Mouse (Mus musculus) CH12.LX (cell line): ENCODE data around the gene Chrna4. TPM values are rescaled to one million over a fixed set of nuclear protein-coding genes. Genes with fewer than 3 reads are reported as not detected.

Experiments used
- DNase-seq: peaks from one replicate; pipeline ENCODE4 v3.0.0-alpha.2; 2013; ENCODE audit errors: extremely low read depth
- H3K27ac ChIP-seq: 2 replicates; pipeline ENCODE4 v1.5.1; 2012; ENCODE audit warnings: low read depth, mild to moderate bottlenecking, control low read depth, moderate library complexity; ENCODE audit not compliant: insufficient read depth
- H3K27me3 ChIP-seq: replicated peaks from 2 replicates; pipeline ENCODE3; 2012; ENCODE audit warnings: inconsistent platforms
- H3K36me3 ChIP-seq, 2 experiments: replicated peaks in 1 of 2; 2 replicates each; pipeline versions ENCODE3 to v1.6.1; 2012; ENCODE audit warnings: inconsistent platforms in 1 of 2, low read length in 1 of 2, mild to moderate bottlenecking in 1 of 2, mixed read lengths in 1 of 2, moderate library complexity in 1 of 2; ENCODE audit not compliant: control insufficient read depth in 1 of 2, insufficient read depth in 1 of 2
- H3K4me1 ChIP-seq, 2 experiments: 2 replicates each; pipeline ENCODE4 v1.6.1; 2012; ENCODE audit warnings: inconsistent platforms in 1 of 2, moderate library complexity in 1 of 2; ENCODE audit not compliant: insufficient read depth in 2 of 2, control insufficient read depth in 1 of 2
- H3K4me2 ChIP-seq: 2 replicates; pipeline ENCODE4 v1.6.1; 2012; ENCODE audit warnings: low read depth, mild to moderate bottlenecking, control low read depth; ENCODE audit not compliant: poor library complexity, insufficient read depth, severe bottlenecking
- H3K4me3 ChIP-seq, 3 experiments: fragments of 150-350 bp in 1 of 3; sonication (generic) in 1 of 3; replicated peaks in 1 of 3; 2 replicates each; pipeline versions ENCODE3 to v1.5.1; 2011 to 2012; ENCODE audit warnings: low read depth in 2 of 3, low read length in 2 of 3, mild to moderate bottlenecking in 2 of 3, moderate library complexity in 2 of 3, control low read depth in 1 of 3, improper control_type of control experiment in 1 of 3, inconsistent platforms in 1 of 3, mixed read lengths in 1 of 3; ENCODE audit not compliant: poor library complexity in 1 of 3
- H3K79me2 ChIP-seq: replicated peaks from 2 replicates; pipeline ENCODE4 v1.6.1; 2012; ENCODE audit warnings: mild to moderate bottlenecking, moderate library complexity; ENCODE audit not compliant: control insufficient read depth, poor library complexity, insufficient read depth, severe bottlenecking; ENCODE audit errors: extremely low read depth
- H3K9ac ChIP-seq: 2 replicates; pipeline ENCODE4 v1.6.1; 2012; ENCODE audit warnings: low read depth, mild to moderate bottlenecking, control low read depth, moderate library complexity; ENCODE audit not compliant: insufficient read depth
- H3K9me3 ChIP-seq: replicated peaks from 2 replicates; pipeline ENCODE3; 2012; ENCODE audit warnings: low read length, inconsistent platforms, mixed read lengths
- BHLHE40 ChIP-seq: IDR thresholded peaks from 2 replicates; pipeline ENCODE4 v1.6.1; 2011; ENCODE audit warnings: mild to moderate bottlenecking, low read depth, low read length, improper control_type of control experiment
- CHD1 ChIP-seq: IDR thresholded peaks from 2 replicates; pipeline ENCODE4 v1.6.1; 2012; ENCODE audit warnings: low read depth, low read length, improper control_type of control experiment, inconsistent platforms
- CTCF ChIP-seq, 2 experiments: IDR thresholded peaks in 1 of 2; conservative IDR thresholded peaks in 1 of 2; 2 replicates each; pipeline ENCODE4 v1.5.1; 2011 to 2012; ENCODE audit warnings: low read depth in 2 of 2, low read length in 2 of 2, improper control_type of control experiment in 1 of 2, inconsistent platforms in 1 of 2, mild to moderate bottlenecking in 1 of 2, moderate library complexity in 1 of 2
- GABPA ChIP-seq: IDR thresholded peaks from 2 replicates; pipeline ENCODE4 v1.6.1; 2012; ENCODE audit warnings: low read depth, low read length, improper control_type of control experiment, inconsistent platforms; ENCODE audit not compliant: insufficient replicate concordance
- HCFC1 ChIP-seq: IDR thresholded peaks from 2 replicates; pipeline ENCODE4 v1.6.1; 2012; ENCODE audit warnings: low read depth, mild to moderate bottlenecking, inconsistent platforms, low read length, improper control_type of control experiment
- IRF4 ChIP-seq: IDR thresholded peaks from 2 replicates; pipeline ENCODE4 v1.6.1; 2014; ENCODE audit warnings: low read depth, mild to moderate bottlenecking, inconsistent platforms, low read length, improper control_type of control experiment
- JUN ChIP-seq: IDR thresholded peaks from 2 replicates; pipeline ENCODE4 v1.6.1; 2011; ENCODE audit warnings: low read depth, mild to moderate bottlenecking, low read length, improper control_type of control experiment, moderate library complexity; ENCODE audit not compliant: insufficient read depth
- JUND ChIP-seq: conservative IDR thresholded peaks from 2 replicates; pipeline ENCODE4 v1.6.1; 2011; ENCODE audit warnings: low read depth, low read length, improper control_type of control experiment
- KAT2A ChIP-seq: IDR thresholded peaks from 2 replicates; pipeline ENCODE4 v1.6.1; 2012; ENCODE audit warnings: low read length, improper control_type of control experiment, inconsistent platforms; ENCODE audit not compliant: insufficient replicate concordance
- MAX ChIP-seq: IDR thresholded peaks from 2 replicates; pipeline ENCODE4 v1.6.1; 2011; ENCODE audit warnings: low read length, improper control_type of control experiment
- MEF2A ChIP-seq: IDR thresholded peaks from 2 replicates; pipeline ENCODE4 v1.6.1; 2014; ENCODE audit warnings: low read depth, mild to moderate bottlenecking, inconsistent platforms, low read length, improper control_type of control experiment, borderline replicate concordance
- MXI1 ChIP-seq: IDR thresholded peaks from 2 replicates; pipeline ENCODE4 v1.6.1; 2011; ENCODE audit warnings: mild to moderate bottlenecking, low read depth, low read length, improper control_type of control experiment
- MYC ChIP-seq: IDR thresholded peaks from 2 replicates; pipeline ENCODE4 v1.6.1; 2011; ENCODE audit warnings: low read depth, mild to moderate bottlenecking, improper control_type of control experiment, low read length
- NRF1 ChIP-seq: IDR thresholded peaks from 2 replicates; pipeline ENCODE4 v1.6.1; 2014; ENCODE audit warnings: low read depth, mild to moderate bottlenecking, inconsistent platforms, low read length, improper control_type of control experiment, moderate library complexity
- PAX5 ChIP-seq: IDR thresholded peaks from 2 replicates; pipeline ENCODE4 v1.6.1; 2012; ENCODE audit warnings: low read length, inconsistent platforms, mixed read lengths
- POLR2A ChIP-seq: IDR thresholded peaks from 2 replicates; pipeline ENCODE4 v1.6.1; 2011; ENCODE audit warnings: low read depth, mild to moderate bottlenecking, improper control_type of control experiment, low read length
- POLR2AphosphoS2 ChIP-seq: IDR thresholded peaks from 2 replicates; pipeline ENCODE4 v1.6.1; 2011; ENCODE audit warnings: low read depth, low read length, improper control_type of control experiment
- TCF12 ChIP-seq: IDR thresholded peaks from 2 replicates; pipeline ENCODE4 v1.6.1; 2014; ENCODE audit warnings: low read depth, mild to moderate bottlenecking, inconsistent platforms, low read length, improper control_type of control experiment
- USF2 ChIP-seq: conservative IDR thresholded peaks from 2 replicates; pipeline ENCODE4 v1.6.1; 2011; ENCODE audit warnings: low read depth, low read length, improper control_type of control experiment
- ZC3H11A ChIP-seq: IDR thresholded peaks from 2 replicates; pipeline ENCODE4 v1.6.1; 2012; ENCODE audit warnings: low read depth, mild to moderate bottlenecking, inconsistent platforms, low read length, improper control_type of control experiment
- ZKSCAN1 ChIP-seq: IDR thresholded peaks from 2 replicates; pipeline ENCODE4 v1.6.1; 2012; ENCODE audit warnings: low read depth, inconsistent platforms, low read length, improper control_type of control experiment, borderline replicate concordance
- dilution Hi-C: fragments of 300-500 bp; cut with MboI; formaldehyde crosslinking; loops from 2 replicates; pipeline ENCODE4 v1.14.3; 2020; ENCODE audit warnings: low sequenced_read_pairs; ENCODE audit not compliant: extremely low pct_unique_long_range_greater_than_20kb, extremely low pct_ligation_motif_present
- in situ Hi-C: fragments of 300-500 bp; cut with MboI; formaldehyde crosslinking; loops from 3 replicates; pipeline ENCODE4 v1.14.3; 2019; ENCODE audit warnings: low sequenced_read_pairs, low pct_ligation_motif_present, low pct_unique_long_range_greater_than_20kb, mixed read lengths
- polyA plus RNA-seq: library from polyadenylated mRNA; unstranded; fragments of >175 nt; gene quantifications from 2 replicates; pipeline ENCODE4 v1.2.1, GENCODE M21; 2012; ENCODE audit warnings: low read depth; ENCODE audit not compliant: insufficient read length
- total RNA-seq, 2 experiments: library from RNA; depleted of rRNA; stranded (reverse); fragments of 300-350 nt in 1 of 2; fragments of >200 nt in 1 of 2; gene quantifications; 2 replicates each; pipeline ENCODE4 v1.2.3; 2012 to 2014

The Chrna4 gene
- total and polyA plus RNA-seq, 3 experiments = not detected

DNA sequence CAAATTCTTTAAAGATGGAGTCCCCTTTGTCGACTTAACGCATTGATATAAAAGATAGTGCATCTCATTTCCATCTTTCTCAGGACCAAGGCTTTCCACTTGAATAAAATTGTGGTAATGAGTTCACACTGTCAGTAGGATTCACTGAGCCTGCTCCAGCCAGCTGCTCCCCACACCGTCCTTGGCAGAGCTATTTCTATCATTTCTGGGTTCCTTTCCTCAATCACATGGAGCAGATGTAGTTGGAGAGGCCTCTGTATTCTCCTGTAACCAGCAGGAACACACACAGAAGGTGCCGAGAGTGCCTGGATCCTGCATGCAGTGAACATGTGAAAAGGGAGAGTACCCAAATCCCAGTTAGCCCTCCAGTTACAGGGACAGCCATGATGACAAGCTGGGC, 53.0 kb downstream of the Chrna4 start:
- Histone ChIP-seq H3K4me1 (no peaks in the 10 kb centered on the region), H3K4me3 (no peak overlapping the region), H3K9ac (no peak overlapping the region), H3K9me3 (no peaks in the 10 kb centered on the region), H3K79me2 (no peaks in the 10 kb centered on the region), H3K27ac (no peak overlapping the region), H3K4me2 (no peak overlapping the region), H3K27me3 (no peaks in the 10 kb centered on the region), H3K36me3 (peaks cover 0 to 10% of the 10 kb centered on the region in 2 experiments)
- dilution Hi-C loops = no loop called here
- TF ChIP-seq POLR2A (no peak), ZC3H11A (no peak), JUND (no peak), CTCF (conservative IDR thresholded peaks at IDR 0.05 in 1 of 2, IDR thresholded peaks at IDR 0.05 in 1 of 2; ENCODE audit: low read depth in 2 of 2, low read length in 2 of 2) (no peak), POLR2AphosphoS2 (no peak)
- no peak for DNase-seq
- in situ Hi-C loops = no loop called here

DNA sequence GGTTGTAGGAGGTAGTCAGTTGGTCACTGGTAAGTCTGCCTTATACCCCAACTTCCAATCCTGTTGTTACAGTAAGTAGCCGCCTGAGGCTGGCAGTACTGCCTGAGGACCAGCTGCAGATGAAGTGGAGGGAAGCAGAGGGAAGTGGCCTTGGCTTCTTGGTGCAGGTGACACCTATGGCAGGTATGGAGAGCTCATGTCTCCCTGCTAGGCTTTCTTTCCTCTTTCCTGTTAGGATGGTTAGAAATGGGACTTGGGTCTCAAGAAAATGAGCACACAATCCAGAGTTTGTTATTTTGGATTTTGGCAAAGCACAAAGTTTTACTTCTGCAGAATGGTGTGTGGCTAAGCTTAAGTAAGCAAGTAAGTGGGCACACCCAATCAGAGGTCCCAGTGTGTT, 54.4 kb downstream of the Chrna4 start:
- DNase-seq = no peak
- TF ChIP-seq CHD1 (no peak), USF2 (no peak), MXI1 (no peak), GABPA (no peak), KAT2A (no peak), PAX5 (no peak), POLR2AphosphoS2 (no peak), NRF1 (no peak), IRF4 (no peak), ZKSCAN1 (no peak), JUN (no peak)
- dilution Hi-C loops (no loop called here), in situ Hi-C loops (no loop called here)
- peaks cover 0 to 23% of the 10 kb centered on the region in 2 experiments for H3K36me3 ChIP-seq
- H3K27ac ChIP-seq = no peak overlapping the region
- H3K9ac ChIP-seq = no peak overlapping the region
- no peaks in the 10 kb centered on the region for H3K4me1 ChIP-seq
- no peak overlapping the region for H3K4me3 ChIP-seq
- no peak overlapping the region for H3K4me2 ChIP-seq
- H3K79me2 ChIP-seq = no peaks in the 10 kb centered on the region
- no peaks in the 10 kb centered on the region for H3K27me3 ChIP-seq
- no peaks in the 10 kb centered on the region for H3K9me3 ChIP-seq

DNA sequence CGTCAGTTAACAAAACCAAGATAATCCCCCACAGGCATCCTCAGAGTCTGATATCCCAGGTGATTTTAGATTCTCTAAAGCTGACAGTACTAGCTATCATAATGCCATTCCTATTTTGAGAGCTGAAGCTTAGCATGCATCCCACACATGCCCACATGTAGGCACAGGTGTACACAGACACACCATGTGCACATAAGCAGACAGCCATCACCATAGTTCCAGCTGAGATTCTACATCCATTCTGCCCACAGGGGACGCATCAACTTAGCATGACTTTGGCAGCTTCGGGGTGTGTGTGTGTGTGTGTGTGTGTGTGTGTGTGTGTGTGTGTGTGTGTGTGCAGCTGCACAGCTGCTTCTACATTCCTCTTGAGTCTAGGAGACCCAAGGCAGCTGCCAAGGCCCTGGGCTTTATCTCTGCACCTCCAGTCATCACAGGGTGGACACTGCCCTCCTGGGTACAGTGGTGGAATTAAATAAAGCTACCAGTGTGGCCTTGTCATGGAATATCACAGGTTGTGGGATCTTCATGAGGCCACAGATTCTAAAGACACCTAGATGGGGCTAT, 54.9 kb downstream of the Chrna4 start:
- dilution Hi-C loops (no loop called here), in situ Hi-C loops (no loop called here)
- Histone ChIP-seq H3K4me2 (no peak overlapping the region), H3K27me3 (no peaks in the 10 kb centered on the region), H3K79me2 (no peaks in the 10 kb centered on the region), H3K36me3 (peaks cover 0 to 28% of the 10 kb centered on the region in 2 experiments), H3K9ac (no peak overlapping the region), H3K4me1 (no peaks in the 10 kb centered on the region), H3K9me3 (no peaks in the 10 kb centered on the region), H3K4me3 (no peak overlapping the region), H3K27ac (no peak overlapping the region)
- TF ChIP-seq TCF12 (no peak), MAX (no peak), ZKSCAN1 (no peak), POLR2A (no peak), ZC3H11A (no peak), JUN (no peak), BHLHE40 (no peak), MEF2A (no peak), NRF1 (no peak), MYC (no peak), HCFC1 (no peak)
- no peak for DNase-seq
